Mouse (Mus musculus) bone marrow, adult 2 months (tissue): Measurements from ENCODE around the gene Btn2a2. TPM values are rescaled to one million over a fixed set of nuclear protein-coding genes. Genes with fewer than 3 reads are reported as not detected.
"Not testable (repeated sequence)": the region's sequence is repeated elsewhere in the genome, so short reads cannot be mapped to it uniquely, and the experiment has no call there.

Source experiments
- H3K27ac ChIP-seq: fragments of 200-500 bp; 2 replicates; pipeline ENCODE4 v1.5.1; 2012; ENCODE audit warnings: low read depth, mild to moderate bottlenecking, control low read depth, inconsistent platforms, low read length; ENCODE audit not compliant: control insufficient read depth, poor library complexity, insufficient read depth
- H3K4me1 ChIP-seq: fragments of 200-500 bp; 2 replicates; pipeline ENCODE4 v1.6.1; 2011; ENCODE audit warnings: low read length; ENCODE audit not compliant: control insufficient read depth, insufficient read depth
- H3K4me3 ChIP-seq: fragments of 200-500 bp; replicated peaks from 2 replicates; pipeline ENCODE3; 2011; ENCODE audit warnings: mild to moderate bottlenecking, low read depth, low read length, control low read depth; ENCODE audit not compliant: control insufficient read depth
- CTCF ChIP-seq: fragments of 200-500 bp; IDR thresholded peaks from 2 replicates; pipeline ENCODE4 v1.5.1; 2011; ENCODE audit warnings: low read length, control low read depth; ENCODE audit not compliant: control insufficient read depth, insufficient read depth
- POLR2A ChIP-seq: fragments of 200-500 bp; IDR thresholded peaks from 2 replicates; pipeline ENCODE4 v1.6.1; 2011; ENCODE audit warnings: low read depth, mild to moderate bottlenecking, control low read depth, low read length, borderline replicate concordance; ENCODE audit not compliant: control insufficient read depth
- WGBS: fragments of 180-500 bp; shearing (Covaris S2); methylation state at CpG from one replicate; pipeline ENCODE4 v1.1.7; 2018; 5-methylcytosine and 5-hydroxymethylcytosine counted together
- polyA plus RNA-seq: library from polyadenylated mRNA; stranded (reverse); fragments of >200 nt; gene quantifications from 2 replicates; pipeline ENCODE4 v1.2.4, GENCODE M21; 2011; ENCODE audit warnings: low replicate concordance; ENCODE audit not compliant: missing spikeins, insufficient read depth, insufficient read length

Btn2a2 gene
- polyA plus RNA-seq, result 0.47 TPM in 1 of 2 replicates, not detected in the other

GRCm38 (mm10) chr13:23488400-23489322 is at the start of gene Btn2a2:
Gene Btn2a2, minus strand, starts transcription at chr13:23488857.
- 11% methylated on average over 14 of the region's 14 CpGs for WGBS
- no peak within 1 kb of the TSS for H3K27ac ChIP-seq
- no peak within 1 kb of the TSS for H3K4me3 ChIP-seq
- no peaks in the 10 kb centered on the region for H3K4me1 ChIP-seq
- TF ChIP-seq POLR2A (no peak), CTCF (no peak)

- 77% methylated on average over 5 of the region's 5 CpGs for WGBS
- Histone ChIP-seq H3K4me1 (no peaks in the 10 kb centered on the region), H3K4me3 (no peak overlapping the region), H3K27ac (no peak overlapping the region)
- no peak for TF ChIP-seq POLR2A
- TF ChIP-seq CTCF, result no peak
Measured at GRCm38 (mm10) chr13:23538249-23538648, 49.6 kb upstream of the Btn2a2 start.

- H3K4me3 ChIP-seq, result peak overlapping the region; percentile 29
- WGBS, result 69% methylated on average over 3 of the region's 3 CpGs
- peaks cover 1% of the 10 kb centered on the region; the same call in 1 of the 2 replicates for H3K4me1 ChIP-seq
- H3K27ac ChIP-seq, result no peak overlapping the region
- no peak for TF ChIP-seq CTCF
- TF ChIP-seq POLR2A, result no peak
Measured at GRCm38 (mm10) chr13:23537006-23537710, 48.5 kb upstream of the Btn2a2 start.

GRCm38 (mm10) chr13:23536076-23536822 is 47.6 kb upstream of the Btn2a2 start:
- H3K27ac ChIP-seq, result no peak overlapping the region; the same call in 1 of the 2 replicates
- TF ChIP-seq POLR2A (no peak), CTCF (no peak)
- WGBS, result 31% methylated on average over 7 of the region's 7 CpGs
- peaks cover 1% of the 10 kb centered on the region; the same call in 1 of the 2 replicates for H3K4me1 ChIP-seq
- H3K4me3 ChIP-seq, result peak overlapping the region; percentile 68

- Histone ChIP-seq H3K27ac (peak within 1 kb of the TSS; percentile 94), H3K4me3 (peak within 1 kb of the TSS; percentile 70)
- peak; percentile 98 for TF ChIP-seq POLR2A
- not testable (repeated sequence) for H3K4me1 ChIP-seq
- WGBS, result under 1% methylated on average over 46 of the region's 62 CpGs
Measured at GRCm38 (mm10) chr13:23535137-23536075, 46.7 kb upstream of the Btn2a2 start, which contains the start of gene Hist1h3g. Gene Hist1h3g, plus strand, starts transcription at chr13:23535422.

- TF ChIP-seq CTCF, result no peak
- 0 out of 2 replicates have a peak, but pooled peaks have one; percentile 4 for TF ChIP-seq POLR2A
- under 1% methylated on average over 15 of the region's 15 CpGs for WGBS
- Histone ChIP-seq H3K27ac (peak overlapping the region; percentile 60; the same call in 1 of the 2 replicates), H3K4me3 (peak overlapping the region; percentile 61), H3K4me1 (peaks cover 1% of the 10 kb centered on the region; the same call in 1 of the 2 replicates)
Measured at GRCm38 (mm10) chr13:23534368-23535131, 45.9 kb upstream of the Btn2a2 start.
